Mouse (Mus musculus) forebrain, embryonic 14.5 days (tissue): ENCODE results near the gene Ephx1. TPM values are rescaled to one million over a fixed set of nuclear protein-coding genes. Genes with fewer than 3 reads are reported as not detected.
"Not testable (repeated sequence)": the region's sequence is repeated elsewhere in the genome, so short reads cannot be mapped to it uniquely, and the experiment has no call there.

ENCODE experiments used
- ATAC-seq: fragments of 200-750 bp; cut with Nextera tagmentation; 2 replicates; pipeline ENCODE4 v1.8.0; 2017; ENCODE audit warnings: mild to moderate bottlenecking, moderate library complexity
- DNase-seq: peaks from one replicate; pipeline ENCODE4 v3.0.0-alpha.2; 2015; ENCODE audit warnings: low spot score
- H3K27ac ChIP-seq: fragments of 300-500 bp; sonication (generic); 2 replicates; pipeline ENCODE4 v1.5.1; 2014; ENCODE audit warnings: low read depth, mild to moderate bottlenecking, control low read depth, low read length, moderate library complexity
- H3K27me3 ChIP-seq: fragments of 300-500 bp; sonication (generic); replicated peaks from 2 replicates; pipeline ENCODE4 v1.6.1; 2014; ENCODE audit warnings: low read length, control low read depth, mixed read lengths; ENCODE audit not compliant: control insufficient read depth, insufficient read depth
- H3K36me3 ChIP-seq: fragments of 300-500 bp; sonication (generic); 2 replicates; pipeline ENCODE4 v1.6.1; 2014; ENCODE audit warnings: low read length, control low read depth; ENCODE audit not compliant: control insufficient read depth, insufficient read depth
- H3K4me1 ChIP-seq: fragments of 300-500 bp; sonication (generic); 2 replicates; pipeline ENCODE4 v1.6.1; 2014; ENCODE audit warnings: antibody characterized with exemption, low read length, control low read depth; ENCODE audit not compliant: control insufficient read depth, insufficient read depth
- H3K4me2 ChIP-seq: fragments of 300-500 bp; sonication (generic); 2 replicates; pipeline ENCODE4 v1.6.1; 2014; ENCODE audit warnings: mild to moderate bottlenecking, control low read depth, low read length
- H3K4me3 ChIP-seq: fragments of 300-500 bp; sonication (generic); 2 replicates; pipeline ENCODE4 v1.5.1; 2014; ENCODE audit warnings: low read depth, low read length, control low read depth
- H3K9ac ChIP-seq: fragments of 300-500 bp; sonication (generic); 2 replicates; pipeline ENCODE4 v1.6.1; 2014; ENCODE audit warnings: mild to moderate bottlenecking, low read length, control low read depth, moderate library complexity
- H3K9me3 ChIP-seq: fragments of 300-500 bp; sonication (generic); replicated peaks from 2 replicates; pipeline ENCODE4 v1.6.1; 2016; ENCODE audit warnings: low read length, control low read depth, mixed read lengths; ENCODE audit not compliant: control insufficient read depth
- WGBS: fragments of 180-500 bp; shearing (Covaris S2); extraction: QIAGEN DNeasy Blood & Tissue Kit; methylation state at CpG from one replicate; pipeline ENCODE4 v1.1.7; 2014; 5-methylcytosine and 5-hydroxymethylcytosine counted together
- polyA plus RNA-seq: library from polyadenylated mRNA; unstranded; fragments of >200 nt; fragmentation: Nextera tagmentation; extraction: Ambion mirVana; gene quantifications from 2 replicates; pipeline ENCODE4 v1.2.1, GENCODE M21; 2014

Gene Ephx1
- polyA plus RNA-seq, 1 experiment from 2014 or later, result 4.1 TPM

DNA sequence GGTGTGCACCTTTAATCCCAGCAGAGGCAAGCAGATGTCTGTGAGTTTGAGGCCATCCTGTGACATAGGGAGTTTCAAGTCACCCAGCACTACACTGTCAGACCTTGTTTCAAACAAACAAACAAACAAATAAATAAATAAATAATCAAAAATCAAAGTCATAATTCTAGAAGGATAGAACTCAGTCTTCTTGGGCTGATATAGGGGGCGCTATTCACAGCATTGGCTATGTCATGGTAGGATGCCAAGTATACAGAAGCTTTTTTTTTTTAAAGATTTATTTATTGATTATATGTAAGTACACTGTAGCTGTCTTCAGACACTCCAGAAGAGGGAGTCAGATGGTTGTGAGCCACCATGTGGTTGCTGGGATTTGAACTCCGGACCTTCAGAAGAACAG is 81.9 kb downstream of the Ephx1 start:
- H3K9ac ChIP-seq, H3K9me3 ChIP-seq, ATAC-seq, H3K27ac ChIP-seq, H3K4me3 ChIP-seq, DNase-seq, H3K36me3 ChIP-seq, H3K4me2 ChIP-seq, H3K4me1 ChIP-seq: not testable (repeated sequence)
- WGBS, result 81% methylated on average over 2 of the region's 2 CpGs
- peaks cover 64% of the 10 kb centered on the region for H3K27me3 ChIP-seq

DNA sequence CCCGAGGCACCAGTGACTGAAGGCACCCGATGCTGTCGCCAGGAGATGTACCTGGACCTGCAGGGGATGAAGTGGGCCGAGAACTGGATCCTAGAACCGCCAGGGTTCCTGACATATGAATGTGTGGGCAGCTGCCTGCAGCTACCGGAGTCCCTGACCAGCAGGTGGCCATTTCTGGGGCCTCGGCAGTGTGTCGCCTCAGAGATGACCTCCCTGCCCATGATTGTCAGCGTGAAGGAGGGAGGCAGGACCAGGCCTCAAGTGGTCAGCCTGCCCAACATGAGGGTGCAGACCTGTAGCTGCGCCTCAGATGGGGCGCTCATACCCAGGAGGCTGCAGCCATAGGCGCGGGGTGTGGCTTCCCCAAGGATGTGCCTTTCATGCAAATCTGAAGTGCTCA is 83.1 kb downstream of the Ephx1 start:
- not testable (repeated sequence) for H3K9ac ChIP-seq, H3K4me2 ChIP-seq

DNA sequence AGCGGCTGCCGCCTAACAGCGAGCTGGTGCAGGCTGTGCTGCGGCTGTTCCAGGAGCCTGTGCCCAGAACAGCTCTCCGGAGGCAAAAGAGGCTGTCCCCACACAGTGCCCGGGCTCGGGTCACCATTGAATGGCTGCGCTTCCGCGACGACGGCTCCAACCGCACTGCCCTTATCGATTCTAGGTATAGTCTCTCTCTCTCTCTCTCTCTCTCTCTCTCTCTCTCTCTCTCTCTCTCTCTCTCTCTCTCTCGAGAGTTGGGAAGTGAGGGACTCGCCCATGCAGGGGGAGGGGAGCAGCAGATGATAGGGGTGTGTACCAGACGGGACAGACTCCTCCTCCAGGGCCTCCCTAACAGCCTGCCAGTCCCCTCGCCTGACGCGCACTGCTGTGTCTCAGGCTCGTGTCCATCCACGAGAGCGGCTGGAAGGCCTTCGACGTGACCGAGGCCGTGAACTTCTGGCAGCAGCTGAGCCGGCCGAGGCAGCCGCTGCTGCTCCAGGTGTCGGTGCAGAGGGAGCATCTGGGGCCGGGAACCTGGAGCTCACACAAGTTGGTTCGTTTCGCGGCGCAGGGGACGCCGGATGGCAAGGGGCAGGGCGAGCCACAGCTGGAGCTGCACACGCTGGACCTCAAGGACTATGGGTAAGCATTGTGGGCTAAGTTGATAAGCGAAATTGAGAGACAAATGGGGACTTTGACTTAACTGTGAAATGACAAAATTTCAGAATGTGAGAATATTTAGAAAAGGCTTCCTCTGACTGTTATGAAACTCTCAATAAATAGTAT is 83.9 kb downstream of the Ephx1 start:
- DNase-seq, result peak; percentile 49
- peak; percentile 85 for ATAC-seq

More for the DNA sequence above, 83.1 kb downstream of the Ephx1 start:
- DNase-seq, H3K4me1 ChIP-seq, H3K9me3 ChIP-seq, H3K27ac ChIP-seq, H3K36me3 ChIP-seq, H3K4me3 ChIP-seq, ATAC-seq: not testable (repeated sequence)
- 17% methylated on average over 13 of the region's 13 CpGs for WGBS
- peaks cover 57% of the 10 kb centered on the region for H3K27me3 ChIP-seq

DNA sequence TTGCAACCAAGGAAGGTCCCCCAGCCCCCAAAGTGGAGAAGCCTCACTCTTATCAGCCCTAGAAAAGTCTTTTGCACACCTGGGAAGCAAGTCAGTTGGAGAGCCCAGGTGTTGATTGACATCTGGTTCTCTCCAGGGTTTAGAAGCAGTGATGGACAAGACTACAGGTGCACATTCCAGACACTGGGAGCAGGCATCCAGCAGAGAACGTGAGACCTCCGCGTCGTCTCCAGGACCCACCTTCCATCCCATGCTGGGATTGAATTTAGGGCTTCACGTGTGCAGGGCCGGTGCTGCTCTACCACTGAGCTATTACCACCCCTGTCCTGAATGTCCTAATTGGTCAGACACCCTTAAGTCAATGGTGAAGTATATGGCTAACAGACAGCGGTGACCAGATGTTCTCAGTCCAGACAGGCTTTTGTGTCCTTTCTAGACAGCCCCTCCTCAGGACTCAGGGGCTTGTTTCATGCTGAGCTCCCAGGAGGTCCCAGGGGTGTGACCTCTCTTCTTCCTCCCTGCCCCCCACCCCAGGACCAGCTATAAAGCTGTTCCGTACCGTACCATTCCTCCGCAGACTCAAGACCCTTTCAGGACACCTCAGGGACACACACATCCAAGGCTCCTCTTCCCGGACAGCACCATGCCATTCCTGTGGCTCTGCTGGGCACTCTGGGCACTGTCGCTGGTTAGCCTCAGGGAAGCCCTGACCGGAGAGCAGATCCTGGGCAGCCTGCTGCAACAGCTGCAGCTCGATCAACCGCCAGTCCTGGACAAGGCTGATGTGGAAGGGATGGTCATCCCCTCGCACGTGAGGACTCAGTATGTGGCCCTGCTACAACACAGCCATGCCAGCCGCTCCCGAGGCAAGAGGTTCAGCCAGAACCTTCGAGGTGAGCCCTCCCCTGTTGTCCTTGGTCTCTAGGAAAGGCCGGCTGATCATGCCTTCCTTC is 86.0 kb downstream of the Ephx1 start, which contains the start of gene Lefty1:
Gene Lefty1, plus strand, starts transcription at position 556 of the 953 bp plus-strand sequence.
- DNase-seq, result no peak

More for the DNA sequence above, 83.9 kb downstream of the Ephx1 start:
- H3K9me3 ChIP-seq, H3K4me1 ChIP-seq, H3K27ac ChIP-seq, H3K36me3 ChIP-seq, H3K9ac ChIP-seq: not testable (repeated sequence)
- Histone ChIP-seq H3K27me3 (peaks cover 49% of the 10 kb centered on the region), H3K4me2 (peak overlapping the region; percentile 41), H3K4me3 (peak overlapping the region; percentile 4; the same call in 1 of the 2 replicates)
- WGBS, result 2% methylated on average over 33 of the region's 41 CpGs

GRCm38 (mm10) chr1:180933659-180934058 is 87.0 kb downstream of the Ephx1 start:
- no peak for ATAC-seq
- Histone ChIP-seq H3K27me3 (peaks cover 36% of the 10 kb centered on the region), H3K27ac (no peak overlapping the region), H3K4me3 (no peak overlapping the region), H3K36me3 (no peaks in the 10 kb centered on the region), H3K9ac (no peak overlapping the region), H3K4me2 (no peak overlapping the region), H3K9me3 (no peaks in the 10 kb centered on the region), H3K4me1 (no peaks in the 10 kb centered on the region; the same call in 1 of the 2 replicates)
- DNase-seq, result no peak
- 10% methylated on average over 6 of the region's 6 CpGs for WGBS

More for the DNA sequence above, 86.0 kb downstream of the Ephx1 start, which contains the start of gene Lefty1:
- Histone ChIP-seq H3K27me3 (peaks cover 36% of the 10 kb centered on the region), H3K4me2 (no peak within 1 kb of the TSS), H3K4me3 (no peak within 1 kb of the TSS), H3K9me3 (no peaks in the 10 kb centered on the region), H3K36me3 (no peaks in the 10 kb centered on the region), H3K4me1 (no peaks in the 10 kb centered on the region; the same call in 1 of the 2 replicates), H3K9ac (no peak within 1 kb of the TSS), H3K27ac (no peak within 1 kb of the TSS)
- ATAC-seq, result no peak
- 15% methylated on average over 21 of the region's 21 CpGs for WGBS

- no peak overlapping the region for H3K9ac ChIP-seq
- H3K4me2 ChIP-seq, result no peak overlapping the region
- no peaks in the 10 kb centered on the region for H3K36me3 ChIP-seq
- no peaks in the 10 kb centered on the region for H3K9me3 ChIP-seq
- 66% methylated on average over 3 of the region's 3 CpGs for WGBS
- no peak for DNase-seq
- peaks cover 25% of the 10 kb centered on the region for H3K27me3 ChIP-seq
- no peak for ATAC-seq
- no peak overlapping the region for H3K27ac ChIP-seq
- H3K4me1 ChIP-seq, result no peaks in the 10 kb centered on the region
- H3K4me3 ChIP-seq, result no peak overlapping the region
These were observed 89.6 kb downstream of the Ephx1 start for GRCm38 (mm10) chr1:180931106-180931505.

DNA sequence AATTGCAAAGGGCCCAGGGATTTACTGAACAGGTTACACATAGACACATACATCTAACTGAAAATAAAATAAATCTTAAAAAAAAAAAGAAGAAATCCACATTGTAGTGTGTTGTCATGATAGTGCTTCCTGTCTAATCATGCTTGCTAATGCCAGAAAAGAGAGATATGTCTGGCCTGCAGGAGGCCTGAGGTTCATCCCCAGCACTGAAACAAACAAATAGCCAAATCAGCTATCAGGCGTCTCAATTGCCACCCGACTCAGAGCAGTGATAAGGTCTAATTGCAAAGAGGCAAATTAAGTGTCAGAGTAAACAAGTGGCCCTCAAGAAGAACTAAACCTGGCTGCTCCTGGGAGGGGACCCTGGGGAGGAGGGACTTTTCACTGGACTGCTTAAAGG is 91.1 kb downstream of the Ephx1 start:
- H3K4me1 ChIP-seq, result no peaks in the 10 kb centered on the region
- no peaks in the 10 kb centered on the region for H3K9me3 ChIP-seq
- 61% methylated on average over 2 of the region's 2 CpGs for WGBS
- no peak overlapping the region for H3K4me2 ChIP-seq
- H3K4me3 ChIP-seq, result no peak overlapping the region
- no peak overlapping the region for H3K9ac ChIP-seq
- DNase-seq (no peak), ATAC-seq (no peak)
- no peaks in the 10 kb centered on the region for H3K36me3 ChIP-seq
- H3K27ac ChIP-seq, result no peak overlapping the region
- H3K27me3 ChIP-seq, result peaks cover 12% of the 10 kb centered on the region

- DNase-seq, result no peak
- H3K4me2 ChIP-seq, result no peak overlapping the region
- no peaks in the 10 kb centered on the region for H3K27me3 ChIP-seq
- WGBS, result 71% methylated on average over 4 of the region's 4 CpGs
- H3K36me3 ChIP-seq, result no peaks in the 10 kb centered on the region
- no peak for ATAC-seq
- no peak overlapping the region for H3K27ac ChIP-seq
- no peaks in the 10 kb centered on the region for H3K9me3 ChIP-seq
- H3K4me1 ChIP-seq, result no peaks in the 10 kb centered on the region
- H3K4me3 ChIP-seq, result no peak overlapping the region
- no peak overlapping the region for H3K9ac ChIP-seq
These were observed 94.4 kb downstream of the Ephx1 start for GRCm38 (mm10) chr1:180926286-180926685.
